Mouse (Mus musculus): ENCODE measurements around the gene B230104I21Rik. TPM values are rescaled to one million over a fixed set of nuclear protein-coding genes. Genes with fewer than 3 reads are reported as not detected.
A peak's percentile ranks its signal among the peaks of the same experiment; 100 is the strongest.

The B230104I21Rik gene
- polyA plus RNA-seq, 1 experiment from 2014 or later = not detected

- H3K27me3 ChIP-seq (ENCODE audit: control insufficient read depth, insufficient read depth, low read depth, low read length) = no peaks in the 10 kb centered on the region
- no peak overlapping the region for H3K4me2 ChIP-seq (ENCODE audit: low read depth, low read length)
- H3K9me3 ChIP-seq (replicated peaks; ENCODE audit: control insufficient read depth, low read length) = no peaks in the 10 kb centered on the region
- ATAC-seq (ENCODE audit: low read depth) = no peak
- no peak overlapping the region for H3K4me3 ChIP-seq (ENCODE audit: low read depth, low read length)
- H3K36me3 ChIP-seq (ENCODE audit: control insufficient read depth, insufficient read depth) = no peaks in the 10 kb centered on the region
- H3K4me1 ChIP-seq (ENCODE audit: control insufficient read depth, low read depth, low read length) = no peaks in the 10 kb centered on the region; the same call in 1 of the 2 replicates
- H3K9ac ChIP-seq (ENCODE audit: low read depth, low read length) = no peak overlapping the region
- WGBS (ENCODE audit: insufficient replicate concordance) = 80% methylated on average over 2 of the region's 2 CpGs
- no peak overlapping the region for H3K27ac ChIP-seq (ENCODE audit: low read length)
Observed at GRCm38 (mm10) chr4:154378876-154379275, 42.9 kb downstream of the B230104I21Rik start.

GRCm38 (mm10) chr4:154385208-154385607, 49.3 kb downstream of the B230104I21Rik start:
- Histone ChIP-seq H3K9ac (ENCODE audit: low read depth, low read length) (no peak overlapping the region), H3K4me1 (ENCODE audit: control insufficient read depth, low read depth, low read length) (no peaks in the 10 kb centered on the region), H3K9me3 (replicated peaks; ENCODE audit: control insufficient read depth, low read length) (no peaks in the 10 kb centered on the region), H3K4me2 (ENCODE audit: low read depth, low read length) (no peak overlapping the region), H3K27me3 (ENCODE audit: control insufficient read depth, insufficient read depth, low read depth, low read length) (no peaks in the 10 kb centered on the region), H3K27ac (ENCODE audit: low read length) (no peak overlapping the region), H3K4me3 (ENCODE audit: low read depth, low read length) (no peak overlapping the region), H3K36me3 (ENCODE audit: control insufficient read depth, insufficient read depth) (no peaks in the 10 kb centered on the region)
- no peak for ATAC-seq (ENCODE audit: low read depth)
- 61% methylated on average over 8 of the region's 8 CpGs for WGBS (ENCODE audit: insufficient replicate concordance)

- H3K9ac ChIP-seq (ENCODE audit: low read depth, low read length) = no peak overlapping the region
- H3K4me2 ChIP-seq (ENCODE audit: low read depth, low read length) = no peak overlapping the region
- no peak for ATAC-seq (ENCODE audit: low read depth)
- H3K27ac ChIP-seq (ENCODE audit: low read length) = no peak overlapping the region
- H3K4me3 ChIP-seq (ENCODE audit: low read depth, low read length) = no peak overlapping the region
- H3K4me1 ChIP-seq (ENCODE audit: control insufficient read depth, low read depth, low read length) = no peaks in the 10 kb centered on the region
- no peaks in the 10 kb centered on the region for H3K36me3 ChIP-seq (ENCODE audit: control insufficient read depth, insufficient read depth)
- no peaks in the 10 kb centered on the region for H3K27me3 ChIP-seq (ENCODE audit: control insufficient read depth, insufficient read depth, low read depth, low read length)
- WGBS (ENCODE audit: insufficient replicate concordance) = 50% methylated on average over 2 of the region's 2 CpGs
- no peaks in the 10 kb centered on the region for H3K9me3 ChIP-seq (replicated peaks; ENCODE audit: control insufficient read depth, low read length)
Observed at GRCm38 (mm10) chr4:154385918-154386317, 50.0 kb downstream of the B230104I21Rik start.

- Histone ChIP-seq H3K4me1 (ENCODE audit: control insufficient read depth, low read depth, low read length) (no peaks in the 10 kb centered on the region), H3K4me3 (ENCODE audit: low read depth, low read length) (no peak overlapping the region), H3K27ac (ENCODE audit: low read length) (no peak overlapping the region), H3K36me3 (ENCODE audit: control insufficient read depth, insufficient read depth) (no peaks in the 10 kb centered on the region), H3K4me2 (ENCODE audit: low read depth, low read length) (no peak overlapping the region), H3K9ac (ENCODE audit: low read depth, low read length) (no peak overlapping the region), H3K9me3 (replicated peaks; ENCODE audit: control insufficient read depth, low read length) (no peaks in the 10 kb centered on the region), H3K27me3 (ENCODE audit: control insufficient read depth, insufficient read depth, low read depth, low read length) (no peaks in the 10 kb centered on the region)
- 63% methylated on average over 8 of the region's 8 CpGs for WGBS (ENCODE audit: insufficient replicate concordance)
- no peak for ATAC-seq (ENCODE audit: low read depth)
Observed at GRCm38 (mm10) chr4:154386810-154387209, 50.9 kb downstream of the B230104I21Rik start.

GRCm38 (mm10) chr4:154389641-154390040, 53.7 kb downstream of the B230104I21Rik start:
- Histone ChIP-seq H3K27me3 (ENCODE audit: control insufficient read depth, insufficient read depth, low read depth, low read length) (no peaks in the 10 kb centered on the region), H3K27ac (ENCODE audit: low read length) (no peak overlapping the region), H3K36me3 (ENCODE audit: control insufficient read depth, insufficient read depth) (no peaks in the 10 kb centered on the region), H3K4me2 (ENCODE audit: low read depth, low read length) (no peak overlapping the region), H3K4me3 (ENCODE audit: low read depth, low read length) (no peak overlapping the region), H3K9me3 (replicated peaks; ENCODE audit: control insufficient read depth, low read length) (no peaks in the 10 kb centered on the region), H3K9ac (ENCODE audit: low read depth, low read length) (no peak overlapping the region), H3K4me1 (ENCODE audit: control insufficient read depth, low read depth, low read length) (no peaks in the 10 kb centered on the region; the same call in 1 of the 2 replicates)
- no peak for ATAC-seq (ENCODE audit: low read depth)
- 53% methylated on average over 2 of the region's 2 CpGs for WGBS (ENCODE audit: insufficient replicate concordance)

- Histone ChIP-seq H3K9ac (ENCODE audit: low read depth, low read length) (no peak overlapping the region), H3K9me3 (replicated peaks; ENCODE audit: control insufficient read depth, low read length) (no peaks in the 10 kb centered on the region), H3K4me1 (ENCODE audit: control insufficient read depth, low read depth, low read length) (no peaks in the 10 kb centered on the region; the same call in 1 of the 2 replicates), H3K4me3 (ENCODE audit: low read depth, low read length) (no peak overlapping the region), H3K36me3 (ENCODE audit: control insufficient read depth, insufficient read depth) (no peaks in the 10 kb centered on the region), H3K27me3 (ENCODE audit: control insufficient read depth, insufficient read depth, low read depth, low read length) (no peaks in the 10 kb centered on the region), H3K4me2 (ENCODE audit: low read depth, low read length) (no peak overlapping the region), H3K27ac (ENCODE audit: low read length) (no peak overlapping the region)
- 16% methylated on average over 20 of the region's 20 CpGs for WGBS (ENCODE audit: insufficient replicate concordance)
- no peak for ATAC-seq (ENCODE audit: low read depth)
Observed at GRCm38 (mm10) chr4:154390333-154391080, 54.6 kb downstream of the B230104I21Rik start.

- Histone ChIP-seq H3K9me3 (replicated peaks; ENCODE audit: control insufficient read depth, low read length) (no peaks in the 10 kb centered on the region), H3K4me2 (ENCODE audit: low read depth, low read length) (no peak overlapping the region), H3K4me1 (ENCODE audit: control insufficient read depth, low read depth, low read length) (no peaks in the 10 kb centered on the region; the same call in 1 of the 2 replicates), H3K27ac (ENCODE audit: low read length) (no peak overlapping the region), H3K9ac (ENCODE audit: low read depth, low read length) (no peak overlapping the region), H3K27me3 (ENCODE audit: control insufficient read depth, insufficient read depth, low read depth, low read length) (no peaks in the 10 kb centered on the region), H3K4me3 (ENCODE audit: low read depth, low read length) (no peak overlapping the region), H3K36me3 (ENCODE audit: control insufficient read depth, insufficient read depth) (no peaks in the 10 kb centered on the region)
- WGBS (ENCODE audit: insufficient replicate concordance) = 51% methylated on average over 1 of the region's 1 CpGs
- no peak for ATAC-seq (ENCODE audit: low read depth)
Observed at GRCm38 (mm10) chr4:154392641-154393040, 56.7 kb downstream of the B230104I21Rik start.

- no peaks in the 10 kb centered on the region for H3K36me3 ChIP-seq (ENCODE audit: control insufficient read depth, insufficient read depth)
- H3K9me3 ChIP-seq (replicated peaks; ENCODE audit: control insufficient read depth, low read length) = no peaks in the 10 kb centered on the region
- H3K27me3 ChIP-seq (ENCODE audit: control insufficient read depth, insufficient read depth, low read depth, low read length) = no peaks in the 10 kb centered on the region
- H3K4me2 ChIP-seq (ENCODE audit: low read depth, low read length) = no peak overlapping the region
- H3K9ac ChIP-seq (ENCODE audit: low read depth, low read length) = no peak overlapping the region
- ATAC-seq (ENCODE audit: low read depth) = peak; percentile 45; the same call in 1 of the 2 replicates
- H3K4me1 ChIP-seq (ENCODE audit: control insufficient read depth, low read depth, low read length) = no peaks in the 10 kb centered on the region; the same call in 1 of the 2 replicates
- 21% methylated on average over 18 of the region's 18 CpGs for WGBS (ENCODE audit: insufficient replicate concordance)
- H3K4me3 ChIP-seq (ENCODE audit: low read depth, low read length) = no peak overlapping the region
- no peak overlapping the region for H3K27ac ChIP-seq (ENCODE audit: low read length)
Observed at GRCm38 (mm10) chr4:154393196-154394122, 57.5 kb downstream of the B230104I21Rik start.
